Mouse (Mus musculus) limb, embryonic 13.5 days (tissue): ENCODE measurements at regions not wholly inside any gene's neighbourhood (a gene's known extent, or its start where the extent isn't known, plus 50 kb on each side); places are given as distances from the start of the nearest gene placed in this dataset.

ENCODE experiments used
- ATAC-seq: fragments of 200-750 bp; cut with Nextera tagmentation; 2 replicates; pipeline ENCODE4 v1.8.0; 2017; ENCODE audit warnings: low read depth, moderate number of reproducible peaks, moderate TSS enrichment; ENCODE audit not compliant: low FRiP score
- H3K27ac ChIP-seq: fragments of 300-500 bp; sonication (generic); 2 replicates; pipeline ENCODE4 v1.5.1; 2015; ENCODE audit warnings: inconsistent platforms, mild to moderate bottlenecking, moderate library complexity
- H3K27me3 ChIP-seq: fragments of 300-500 bp; sonication (generic); 2 replicates; pipeline ENCODE4 v1.6.1; 2015; ENCODE audit warnings: mild to moderate bottlenecking, inconsistent platforms
- H3K36me3 ChIP-seq: fragments of 300-500 bp; sonication (generic); 2 replicates; pipeline ENCODE4 v1.6.1; 2015; ENCODE audit warnings: inconsistent platforms, mild to moderate bottlenecking, moderate library complexity
- H3K4me1 ChIP-seq: fragments of 300-500 bp; sonication (generic); 2 replicates; pipeline ENCODE4 v1.6.1; 2015; ENCODE audit warnings: inconsistent platforms
- H3K4me2 ChIP-seq: fragments of 300-500 bp; sonication (generic); replicated peaks from 2 replicates; pipeline ENCODE4 v1.6.1; 2015; ENCODE audit warnings: inconsistent platforms, mild to moderate bottlenecking, moderate library complexity
- H3K4me3 ChIP-seq: fragments of 300-500 bp; sonication (generic); 2 replicates; pipeline ENCODE4 v1.5.1; 2015; ENCODE audit warnings: moderate library complexity, mild to moderate bottlenecking, inconsistent platforms
- H3K9ac ChIP-seq: fragments of 300-500 bp; sonication (generic); 2 replicates; pipeline ENCODE4 v1.6.1; 2015; ENCODE audit warnings: mild to moderate bottlenecking, inconsistent platforms
- H3K9me3 ChIP-seq: fragments of 300-500 bp; sonication (generic); 2 replicates; pipeline ENCODE4 v1.6.1; 2016; ENCODE audit warnings: inconsistent platforms
- WGBS: fragments of 180-500 bp; shearing (Covaris S2); methylation state at CpG from one replicate; pipeline ENCODE4 v1.1.7; 2015; 5-methylcytosine and 5-hydroxymethylcytosine counted together

DNA sequence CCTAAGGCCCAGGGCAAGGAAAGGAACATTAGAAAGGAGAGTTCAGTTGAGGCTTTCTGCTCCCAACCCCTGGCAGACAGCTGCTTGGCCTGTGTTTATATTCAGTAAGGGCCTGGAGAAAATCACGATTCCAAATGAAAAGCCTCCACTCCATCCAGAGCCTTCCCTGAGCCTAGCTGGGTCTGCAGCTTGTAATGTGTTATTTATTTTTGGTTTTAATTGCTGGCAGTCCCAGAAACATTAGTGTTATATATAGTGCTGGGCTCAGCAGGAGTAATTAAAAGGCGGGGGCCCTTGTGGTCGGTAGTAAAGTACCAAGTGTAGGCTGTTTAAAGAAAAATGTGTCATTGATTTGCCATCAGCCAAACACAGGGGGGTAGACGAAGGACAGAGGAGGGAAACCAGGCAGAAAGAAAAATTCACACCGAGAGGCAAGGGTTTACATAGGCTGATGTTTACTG is 623.9 kb upstream of the Auts2 start:
- H3K9me3 ChIP-seq: no peaks in the 10 kb centered on the region
- peaks cover 34% of the 10 kb centered on the region for H3K4me1 ChIP-seq
- H3K9ac ChIP-seq: no peak overlapping the region
- peak overlapping the region; percentile 6; the same call in 1 of the 2 replicates for H3K27ac ChIP-seq
- H3K4me3 ChIP-seq: no peak overlapping the region
- peak; percentile 83; the same call in 1 of the 2 replicates for ATAC-seq
- H3K36me3 ChIP-seq: no peaks in the 10 kb centered on the region
- peaks cover 12% of the 10 kb centered on the region for H3K27me3 ChIP-seq
- 11% methylated on average over 5 of the region's 5 CpGs for WGBS
- no peak overlapping the region for H3K4me2 ChIP-seq

DNA sequence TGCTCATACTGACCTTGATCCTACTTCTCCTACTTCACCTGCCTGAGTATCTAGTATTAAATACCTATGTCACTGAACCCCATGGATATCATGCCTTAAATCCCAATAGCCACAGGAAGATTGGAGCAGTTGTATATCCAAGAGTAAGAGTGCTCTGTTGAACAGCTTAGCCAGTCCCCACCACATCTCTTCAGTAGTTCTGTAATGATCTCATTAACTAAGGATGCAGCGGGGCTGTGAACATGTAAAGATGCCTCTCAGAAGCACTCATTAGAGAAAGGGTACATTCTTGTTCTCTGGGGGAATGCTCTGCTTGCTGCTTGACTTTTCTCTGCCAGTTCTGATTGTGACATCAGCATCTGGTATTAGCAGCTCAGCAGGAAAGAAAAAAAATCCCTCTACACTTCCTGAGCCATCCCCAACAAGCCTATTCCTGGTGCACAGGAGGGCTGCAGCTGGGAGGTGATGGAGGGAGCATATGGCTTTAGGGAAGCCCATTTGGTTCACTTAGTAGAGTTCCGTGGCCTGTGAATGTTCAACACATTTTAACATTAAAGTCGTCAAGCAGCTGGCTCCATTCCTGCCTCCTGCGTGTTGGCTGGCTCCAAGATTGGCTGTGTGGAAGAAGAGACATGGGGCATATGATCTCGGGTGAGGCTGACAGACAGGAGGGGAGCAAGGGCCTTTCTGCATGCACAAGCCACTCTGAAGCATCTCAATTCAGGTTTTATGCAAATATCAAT is 613.1 kb upstream of the Auts2 start:
- peak; percentile 36; the same call in 1 of the 2 replicates for ATAC-seq
- H3K9ac ChIP-seq: no peak overlapping the region
- no peak overlapping the region; the same call in 1 of the 2 replicates for H3K27ac ChIP-seq
- peaks cover 4% of the 10 kb centered on the region; the same call in 1 of the 2 replicates for H3K9me3 ChIP-seq
- peaks cover 5% of the 10 kb centered on the region; the same call in 1 of the 2 replicates for H3K27me3 ChIP-seq
- WGBS: 27% methylated on average over 5 of the region's 5 CpGs
- H3K4me3 ChIP-seq: no peak overlapping the region
- peaks cover 8% of the 10 kb centered on the region; the same call in 1 of the 2 replicates for H3K4me1 ChIP-seq
- no peaks in the 10 kb centered on the region for H3K36me3 ChIP-seq
- H3K4me2 ChIP-seq: no peak overlapping the region

DNA sequence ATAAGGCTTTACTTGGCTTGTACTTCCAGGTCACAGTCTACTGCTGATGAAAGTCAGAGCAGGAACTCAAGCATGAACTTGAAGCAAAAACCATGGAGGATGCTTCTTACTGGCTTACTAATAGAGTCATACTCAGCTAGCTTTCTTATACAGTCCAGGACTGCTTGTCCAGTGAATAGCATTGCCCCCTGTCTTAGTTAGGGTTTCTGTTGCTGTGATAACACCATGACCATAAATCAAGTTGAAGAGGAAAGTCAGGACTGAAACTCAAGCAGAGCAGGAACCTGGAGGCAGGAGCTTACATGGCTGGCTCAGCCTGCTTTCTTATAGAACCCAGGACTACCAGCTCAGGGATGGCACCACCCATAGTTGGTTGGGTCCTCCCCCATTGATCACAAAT is 602.9 kb upstream of the Auts2 start:
- H3K27me3 ChIP-seq: peaks cover 4% of the 10 kb centered on the region; the same call in 1 of the 2 replicates
- H3K4me1 ChIP-seq: peaks cover 12% of the 10 kb centered on the region; the same call in 1 of the 2 replicates
- H3K4me3 ChIP-seq: no peak overlapping the region
- H3K27ac ChIP-seq: no peak overlapping the region
- H3K9me3 ChIP-seq: peaks cover 9% of the 10 kb centered on the region; the same call in 1 of the 2 replicates
- no peaks in the 10 kb centered on the region for H3K36me3 ChIP-seq
- ATAC-seq: no peak
- no peak overlapping the region for H3K4me2 ChIP-seq
- no peak overlapping the region for H3K9ac ChIP-seq

DNA sequence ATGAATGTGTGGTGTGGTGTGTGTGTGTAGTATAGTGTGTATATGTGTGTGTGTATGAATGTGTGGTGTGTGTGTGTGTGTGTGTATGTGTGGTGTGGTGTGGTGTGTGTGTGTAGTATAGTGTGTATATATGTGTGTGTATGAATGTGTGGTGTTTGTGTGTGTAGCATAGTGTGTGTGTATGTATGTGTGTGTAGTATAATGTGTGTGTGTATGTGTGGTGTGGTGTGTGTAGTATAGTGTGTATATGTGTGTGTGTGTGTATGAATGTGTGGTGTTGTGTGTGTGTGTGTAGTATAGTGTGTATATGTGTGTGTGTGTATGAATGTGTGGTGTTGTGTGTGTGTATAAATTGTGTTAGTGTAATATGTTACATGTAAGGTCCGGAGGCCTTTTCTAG is 600.5 kb upstream of the Auts2 start:
- Histone ChIP-seq H3K27ac (no peak overlapping the region), H3K4me2 (no peak overlapping the region), H3K36me3 (no peaks in the 10 kb centered on the region), H3K9me3 (peaks cover 9% of the 10 kb centered on the region; the same call in 1 of the 2 replicates), H3K27me3 (peaks cover 4% of the 10 kb centered on the region; the same call in 1 of the 2 replicates), H3K4me3 (no peak overlapping the region), H3K4me1 (peaks cover 12% of the 10 kb centered on the region), H3K9ac (no peak overlapping the region)
- WGBS: 96% methylated on average over 1 of the region's 1 CpGs
- ATAC-seq: no peak

DNA sequence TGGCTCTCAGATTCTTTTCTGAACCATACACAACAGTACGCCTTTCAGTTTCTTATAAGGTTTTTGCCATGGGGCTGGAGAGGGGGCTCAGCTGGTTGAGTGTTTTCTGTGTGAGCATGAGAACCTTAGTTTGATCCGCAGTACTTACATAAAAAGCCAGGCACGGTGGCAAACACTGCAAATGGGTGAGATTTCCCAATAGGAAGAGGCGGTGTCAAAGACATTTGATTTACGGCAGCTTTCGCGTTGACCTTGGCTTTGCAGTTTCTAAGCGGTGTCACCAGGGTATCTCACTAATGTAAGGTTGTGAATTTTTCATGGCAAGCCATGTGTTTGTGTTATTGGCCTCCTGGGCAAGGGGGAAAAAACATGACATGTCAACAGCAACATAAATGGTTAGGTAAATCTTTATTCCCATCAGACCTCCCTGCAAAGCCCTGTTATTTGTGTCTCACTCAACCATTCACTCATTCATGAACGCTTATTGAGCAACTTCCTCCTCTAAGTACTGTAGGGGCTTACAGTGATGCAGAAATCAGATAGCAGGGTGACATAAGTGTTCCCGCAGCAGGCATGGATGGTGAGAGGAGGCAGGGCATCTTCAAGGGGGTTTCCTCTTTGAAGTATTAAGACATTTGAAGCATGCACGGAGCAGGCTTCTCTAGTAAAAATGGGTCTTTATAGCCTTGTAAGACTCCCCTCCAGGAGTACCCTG is 599.4 kb upstream of the Auts2 start:
- H3K36me3 ChIP-seq: no peaks in the 10 kb centered on the region
- no peak overlapping the region for H3K9ac ChIP-seq
- H3K4me3 ChIP-seq: no peak overlapping the region
- H3K27me3 ChIP-seq: no peaks in the 10 kb centered on the region
- H3K4me2 ChIP-seq: no peak overlapping the region; the same call in 1 of the 2 replicates
- peaks cover 16% of the 10 kb centered on the region for H3K4me1 ChIP-seq
- ATAC-seq: no peak
- no peak overlapping the region for H3K27ac ChIP-seq
- H3K9me3 ChIP-seq: peaks cover 9% of the 10 kb centered on the region; the same call in 1 of the 2 replicates
- WGBS: 36% methylated on average over 11 of the region's 11 CpGs

- 86% methylated on average over 2 of the region's 2 CpGs for WGBS
These were observed 587.9 kb upstream of the Auts2 start for GRCm38 (mm10) chr5:133131042-133131441.

DNA sequence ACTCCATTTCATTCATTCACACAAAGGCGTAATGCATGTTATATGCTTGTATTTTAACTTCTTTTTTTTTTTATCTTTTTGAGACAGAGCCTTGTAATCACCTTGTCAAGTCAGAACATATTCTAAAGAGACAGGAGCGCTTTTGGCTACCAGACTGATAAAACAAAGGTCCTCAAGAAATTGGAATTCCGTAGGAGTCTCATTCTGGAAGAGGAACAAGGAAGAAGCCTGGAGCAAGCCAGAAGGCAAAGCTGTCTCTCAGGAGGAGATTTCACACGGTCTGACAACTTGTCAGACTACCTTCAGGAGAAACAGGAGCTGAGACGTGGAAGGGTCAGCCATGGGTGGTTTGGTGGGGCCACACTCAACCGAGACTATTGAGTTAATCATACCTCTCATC is 587.2 kb upstream of the Auts2 start:
- Histone ChIP-seq H3K4me1 (no peaks in the 10 kb centered on the region), H3K27me3 (no peaks in the 10 kb centered on the region), H3K9me3 (no peaks in the 10 kb centered on the region), H3K36me3 (no peaks in the 10 kb centered on the region), H3K27ac (no peak overlapping the region), H3K9ac (no peak overlapping the region), H3K4me2 (no peak overlapping the region), H3K4me3 (no peak overlapping the region)
- 88% methylated on average over 6 of the region's 6 CpGs for WGBS
- ATAC-seq: no peak

More at GRCm38 (mm10) chr5:133131042-133131441, 587.9 kb upstream of the Auts2 start:
- Histone ChIP-seq H3K9me3 (no peaks in the 10 kb centered on the region), H3K27ac (no peak overlapping the region), H3K36me3 (no peaks in the 10 kb centered on the region), H3K4me3 (no peak overlapping the region), H3K4me1 (no peaks in the 10 kb centered on the region), H3K4me2 (no peak overlapping the region), H3K27me3 (no peaks in the 10 kb centered on the region), H3K9ac (no peak overlapping the region)
- no peak for ATAC-seq

GRCm38 (mm10) chr5:133124223-133124622 is 581.1 kb upstream of the Auts2 start:
- no peaks in the 10 kb centered on the region for H3K36me3 ChIP-seq
- H3K27me3 ChIP-seq: no peaks in the 10 kb centered on the region
- no peak for ATAC-seq
- H3K4me1 ChIP-seq: no peaks in the 10 kb centered on the region
- no peak overlapping the region for H3K4me3 ChIP-seq
- no peaks in the 10 kb centered on the region for H3K9me3 ChIP-seq
- no peak overlapping the region for H3K27ac ChIP-seq
- no peak overlapping the region for H3K9ac ChIP-seq
- 94% methylated on average over 2 of the region's 2 CpGs for WGBS
- H3K4me2 ChIP-seq: no peak overlapping the region

GRCm38 (mm10) chr5:133113946-133114345 is 570.8 kb upstream of the Auts2 start:
- WGBS: 85% methylated on average over 4 of the region's 4 CpGs
- Histone ChIP-seq H3K27ac (no peak overlapping the region), H3K4me3 (no peak overlapping the region), H3K9ac (no peak overlapping the region), H3K4me2 (no peak overlapping the region), H3K4me1 (no peaks in the 10 kb centered on the region), H3K9me3 (no peaks in the 10 kb centered on the region), H3K27me3 (peaks cover 9% of the 10 kb centered on the region), H3K36me3 (no peaks in the 10 kb centered on the region)
- ATAC-seq: no peak

DNA sequence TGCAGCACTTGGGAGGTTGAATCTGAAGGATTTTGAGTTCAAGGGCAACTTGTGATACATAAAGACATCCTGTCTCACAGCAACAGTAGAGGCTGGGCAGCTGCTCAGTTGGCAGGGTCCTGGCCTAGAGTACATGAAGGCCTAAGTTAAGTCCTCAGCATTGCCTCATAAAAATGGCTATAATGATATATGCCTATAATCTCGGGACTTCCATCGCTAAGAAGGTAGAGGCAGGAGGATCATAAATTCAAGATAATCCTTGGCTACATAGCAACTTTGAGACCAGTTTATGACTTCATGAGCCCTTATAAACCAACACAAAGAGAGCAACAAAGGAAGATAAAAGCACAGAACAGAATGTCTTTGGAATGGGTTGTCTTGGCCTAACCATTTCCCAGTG is 570.0 kb upstream of the Auts2 start:
- Histone ChIP-seq H3K27ac (no peak overlapping the region), H3K36me3 (no peaks in the 10 kb centered on the region), H3K4me1 (no peaks in the 10 kb centered on the region), H3K4me2 (no peak overlapping the region), H3K9ac (no peak overlapping the region), H3K4me3 (no peak overlapping the region), H3K27me3 (peaks cover 14% of the 10 kb centered on the region), H3K9me3 (no peaks in the 10 kb centered on the region)
- no peak for ATAC-seq
- 53% methylated on average over 2 of the region's 2 CpGs for WGBS

DNA sequence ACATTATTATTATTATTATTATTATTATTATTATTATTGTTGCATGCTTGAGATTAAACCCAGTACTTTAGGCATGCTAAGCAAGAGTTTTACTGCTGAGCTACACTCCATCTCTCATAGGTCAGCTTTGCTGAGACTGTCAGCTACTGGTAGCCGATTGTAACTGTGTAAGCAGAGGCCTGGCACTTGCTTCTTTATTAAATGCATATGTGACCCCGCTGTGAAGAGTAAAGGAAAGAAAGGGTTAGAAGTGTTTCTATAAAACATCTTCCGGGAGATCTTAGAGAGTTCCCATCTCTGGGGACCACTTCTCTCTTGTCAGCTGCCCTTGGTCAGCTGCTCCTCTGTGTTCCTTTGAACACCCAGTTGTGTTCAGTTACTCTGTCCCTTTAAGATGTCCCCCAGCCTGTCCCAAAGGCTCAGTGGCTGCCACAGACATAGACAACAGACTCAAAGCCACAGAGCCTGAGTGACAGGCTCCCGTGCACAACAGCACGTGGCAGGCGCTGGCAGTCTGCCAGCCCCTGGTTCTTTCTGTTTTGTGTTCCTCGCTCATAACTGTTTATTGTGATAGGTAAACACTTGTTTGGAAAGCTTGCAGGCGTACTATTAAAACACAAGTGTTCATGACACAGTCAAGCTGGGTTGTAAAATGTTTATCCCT is 563.7 kb upstream of the Auts2 start:
- H3K4me1 ChIP-seq: peaks cover 7% of the 10 kb centered on the region
- H3K27ac ChIP-seq: no peak overlapping the region
- H3K9me3 ChIP-seq: no peaks in the 10 kb centered on the region
- peaks cover 14% of the 10 kb centered on the region for H3K27me3 ChIP-seq
- H3K4me3 ChIP-seq: no peak overlapping the region
- ATAC-seq: no peak
- H3K36me3 ChIP-seq: no peaks in the 10 kb centered on the region
- 11% methylated on average over 8 of the region's 8 CpGs for whole genome bisulfite sequencing
- H3K9ac ChIP-seq: no peak overlapping the region
- peak overlapping the region; percentile 37 for H3K4me2 ChIP-seq

GRCm38 (mm10) chr5:133096340-133096739 is 553.2 kb upstream of the Auts2 start:
- H3K4me1 ChIP-seq: 0 out of 2 replicates have a peak, but pooled peaks cover 3% of the 10 kb centered on the region
- no peaks in the 10 kb centered on the region for H3K36me3 ChIP-seq
- no peak overlapping the region for H3K9ac ChIP-seq
- H3K4me3 ChIP-seq: no peak overlapping the region
- no peak for ATAC-seq
- H3K27me3 ChIP-seq: no peaks in the 10 kb centered on the region
- WGBS: 12% methylated on average over 1 of the region's 1 CpGs
- H3K27ac ChIP-seq: no peak overlapping the region
- H3K9me3 ChIP-seq: no peaks in the 10 kb centered on the region
- H3K4me2 ChIP-seq: no peak overlapping the region
